Mouse (Mus musculus) olfactory bulb, adult 2 months (tissue): ENCODE measurements around the gene Ezh1.

Experiments used
- CTCF ChIP-seq: fragments of 200-500 bp; IDR thresholded peaks from 2 replicates; pipeline ENCODE4 v1.5.1; 2012; ENCODE audit warnings: low read depth, mild to moderate bottlenecking, low read length, moderate library complexity; ENCODE audit not compliant: insufficient read depth
- POLR2A ChIP-seq: fragments of 200-500 bp; IDR thresholded peaks from 2 replicates; pipeline ENCODE4 v1.6.1; 2012; ENCODE audit warnings: mild to moderate bottlenecking, low read depth, low read length, moderate library complexity; ENCODE audit not compliant: insufficient read depth

DNA sequence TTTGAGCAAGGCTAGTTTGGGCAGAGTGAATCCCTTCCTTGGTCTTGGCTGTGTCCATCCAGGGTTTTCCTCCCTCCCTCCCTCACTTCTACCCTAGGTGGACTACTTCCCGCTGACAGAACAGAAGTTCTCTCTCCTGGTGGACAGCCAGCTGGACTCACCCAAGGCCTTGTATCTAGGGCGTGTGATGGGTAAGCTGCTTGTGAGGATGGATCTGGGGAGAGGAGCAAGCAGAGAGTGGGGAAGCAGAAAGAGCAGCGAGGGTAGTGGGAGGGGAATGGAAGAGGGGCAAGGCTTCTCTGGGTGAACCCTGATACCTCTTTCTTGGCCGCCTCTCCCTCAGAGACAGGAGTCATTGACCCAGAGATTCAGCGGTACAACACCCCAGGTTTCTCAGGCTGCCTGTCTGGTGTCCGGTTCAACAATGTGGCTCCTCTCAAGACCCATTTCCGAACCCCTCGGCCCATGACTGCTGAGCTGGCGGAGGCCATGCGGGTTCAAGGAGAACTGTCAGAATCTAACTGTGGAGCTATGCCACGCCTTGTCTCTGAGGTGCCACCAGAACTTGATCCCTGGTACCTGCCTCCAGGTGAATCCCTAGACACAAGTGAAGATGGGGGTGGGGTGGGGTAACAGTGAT is 38.0 kb downstream of the Ezh1 start:
- no peak for TF ChIP-seq CTCF
- TF ChIP-seq POLR2A: no peak
